Mouse (Mus musculus) liver, embryonic 11.5 days (tissue): ENCODE data around the gene Sh3pxd2a. TPM values are rescaled to one million over a fixed set of nuclear protein-coding genes. Genes with fewer than 3 reads are reported as not detected.

Experiments
- ATAC-seq: fragments of 200-750 bp; cut with Nextera tagmentation; replicated peaks from 2 replicates; pipeline ENCODE4 v1.8.0; 2017; ENCODE audit warnings: moderate number of reproducible peaks, mild to moderate bottlenecking, moderate TSS enrichment, moderate library complexity; ENCODE audit not compliant: low FRiP score
- DNase-seq: peaks from one replicate; pipeline ENCODE4 v3.0.0-alpha.2; 2017; ENCODE audit warnings: low spot score
- H3K27ac ChIP-seq: fragments of 300-500 bp; sonication (generic); 2 replicates; pipeline ENCODE4 v1.5.1; 2014; ENCODE audit warnings: mild to moderate bottlenecking, low read depth, low read length, control low read depth
- H3K27me3 ChIP-seq: fragments of 300-500 bp; sonication (generic); replicated peaks from 2 replicates; pipeline ENCODE4 v1.6.1; 2014; ENCODE audit warnings: low read length, mixed read lengths; ENCODE audit not compliant: control insufficient read depth, insufficient read depth
- H3K36me3 ChIP-seq: fragments of 300-500 bp; sonication (generic); 2 replicates; pipeline ENCODE4 v1.6.1; 2014; ENCODE audit warnings: mild to moderate bottlenecking, low read length, moderate library complexity, mixed read lengths; ENCODE audit not compliant: control insufficient read depth, insufficient read depth
- H3K4me1 ChIP-seq: fragments of 300-500 bp; sonication (generic); replicated peaks from 2 replicates; pipeline ENCODE4 v1.6.1; 2014; ENCODE audit warnings: low read length, mixed read lengths; ENCODE audit not compliant: control insufficient read depth, insufficient read depth
- H3K4me2 ChIP-seq: fragments of 300-500 bp; sonication (generic); 2 replicates; pipeline ENCODE4 v1.6.1; 2014; ENCODE audit warnings: mild to moderate bottlenecking, control low read depth, moderate library complexity
- H3K4me3 ChIP-seq: fragments of 300-500 bp; sonication (generic); 2 replicates; pipeline ENCODE4 v1.5.1; 2014; ENCODE audit warnings: low read depth, low read length, control low read depth
- H3K9ac ChIP-seq: fragments of 300-500 bp; sonication (generic); 2 replicates; pipeline ENCODE4 v1.6.1; 2014; ENCODE audit warnings: low read depth, low read length, control low read depth
- H3K9me3 ChIP-seq: fragments of 300-500 bp; sonication (generic); 2 replicates; pipeline ENCODE4 v1.6.1; 2016; ENCODE audit warnings: low read length, inconsistent platforms, mixed read lengths; ENCODE audit not compliant: control insufficient read depth
- WGBS: fragments of 180-500 bp; shearing (Covaris S2); extraction: QIAGEN DNeasy Blood & Tissue Kit; methylation state at CpG from one replicate; pipeline ENCODE4 v1.1.7; 2014; 5-methylcytosine and 5-hydroxymethylcytosine counted together
- polyA plus RNA-seq: library from polyadenylated mRNA; unstranded; fragments of >200 nt; fragmentation: Nextera tagmentation; extraction: Ambion mirVana; gene quantifications from 2 replicates; pipeline ENCODE4 v1.2.1, GENCODE M21; 2014

Sh3pxd2a gene
- polyA plus RNA-seq, 1 experiment from 2014 or later, result 3.6 TPM

- peaks cover 18% of the 10 kb centered on the region; the same call in 1 of the 2 replicates for H3K4me1 ChIP-seq
- H3K9me3 ChIP-seq, result no peaks in the 10 kb centered on the region
- H3K27me3 ChIP-seq, result no peaks in the 10 kb centered on the region
- H3K4me3 ChIP-seq, result no peak overlapping the region
- 0 out of 2 replicates have a peak overlapping the region, but pooled peaks have one; percentile 25 for H3K9ac ChIP-seq
- H3K36me3 ChIP-seq, result no peaks in the 10 kb centered on the region
- no peak overlapping the region for H3K4me2 ChIP-seq
- ATAC-seq (no peak), DNase-seq (no peak)
- 51% methylated on average over 5 of the region's 5 CpGs for WGBS
- H3K27ac ChIP-seq, result no peak overlapping the region; the same call in 1 of the 2 replicates
Measured at GRCm38 (mm10) chr19:47325881-47326280, 138.3 kb downstream of the Sh3pxd2a start.

- ATAC-seq, result no peak
- peaks cover 29% of the 10 kb centered on the region; the same call in 1 of the 2 replicates for H3K4me1 ChIP-seq
Measured at GRCm38 (mm10) chr19:47323096-47323849, 140.9 kb downstream of the Sh3pxd2a start.

GRCm38 (mm10) chr19:47320331-47320668 is 143.9 kb downstream of the Sh3pxd2a start:
- 41% methylated on average over 8 of the region's 8 CpGs for WGBS
- no peak for ATAC-seq

More at GRCm38 (mm10) chr19:47323096-47323849, 140.9 kb downstream of the Sh3pxd2a start:
- 79% methylated on average over 11 of the region's 11 CpGs for WGBS
- no peak overlapping the region for H3K27ac ChIP-seq
- H3K27me3 ChIP-seq, result no peaks in the 10 kb centered on the region
- no peaks in the 10 kb centered on the region for H3K9me3 ChIP-seq
- H3K36me3 ChIP-seq, result no peaks in the 10 kb centered on the region
- no peak overlapping the region for H3K9ac ChIP-seq
- H3K4me3 ChIP-seq, result no peak overlapping the region
- DNase-seq, result no peak
- no peak overlapping the region for H3K4me2 ChIP-seq

GRCm38 (mm10) chr19:47319521-47320330 is 144.5 kb downstream of the Sh3pxd2a start:
- Histone ChIP-seq H3K4me1 (peaks cover 38% of the 10 kb centered on the region), H3K27ac (peak overlapping the region; percentile 19; the same call in 1 of the 2 replicates), H3K4me3 (no peak overlapping the region), H3K9me3 (no peaks in the 10 kb centered on the region), H3K9ac (no peak overlapping the region), H3K4me2 (peak overlapping the region; percentile 19; the same call in 1 of the 2 replicates), H3K36me3 (no peaks in the 10 kb centered on the region), H3K27me3 (peaks cover 6% of the 10 kb centered on the region)
- no peak for DNase-seq
- ATAC-seq, result no peak
- 60% methylated on average over 10 of the region's 10 CpGs for WGBS

More at GRCm38 (mm10) chr19:47320331-47320668, 143.9 kb downstream of the Sh3pxd2a start:
- H3K4me2 ChIP-seq, result peak overlapping the region; percentile 19; the same call in 1 of the 2 replicates
- peaks cover 32% of the 10 kb centered on the region; the same call in 1 of the 2 replicates for H3K4me1 ChIP-seq
- H3K4me3 ChIP-seq, result no peak overlapping the region
- no peak for DNase-seq
- H3K27me3 ChIP-seq, result peaks cover under 1% of the 10 kb centered on the region; the same call in 1 of the 2 replicates
- no peaks in the 10 kb centered on the region for H3K36me3 ChIP-seq
- H3K9ac ChIP-seq, result no peak overlapping the region
- no peaks in the 10 kb centered on the region for H3K9me3 ChIP-seq
- H3K27ac ChIP-seq, result 0 out of 2 replicates have a peak overlapping the region, but pooled peaks have one; percentile 19

GRCm38 (mm10) chr19:47319061-47319460 is 145.1 kb downstream of the Sh3pxd2a start:
- Histone ChIP-seq H3K4me3 (no peak overlapping the region), H3K9ac (no peak overlapping the region), H3K9me3 (no peaks in the 10 kb centered on the region), H3K4me1 (peaks cover 44% of the 10 kb centered on the region), H3K27ac (no peak overlapping the region), H3K36me3 (no peaks in the 10 kb centered on the region), H3K4me2 (no peak overlapping the region), H3K27me3 (peaks cover 13% of the 10 kb centered on the region)
- 84% methylated on average over 8 of the region's 8 CpGs for WGBS
- DNase-seq, result no peak
- no peak for ATAC-seq

- Histone ChIP-seq H3K27ac (no peak overlapping the region), H3K4me2 (no peak overlapping the region)
Measured at GRCm38 (mm10) chr19:47317063-47317938, 146.9 kb downstream of the Sh3pxd2a start.

GRCm38 (mm10) chr19:47316288-47317062 is 147.7 kb downstream of the Sh3pxd2a start:
- no peak for ATAC-seq
- no peak overlapping the region for H3K4me3 ChIP-seq
- peaks cover 48% of the 10 kb centered on the region for H3K4me1 ChIP-seq
- H3K27ac ChIP-seq, result no peak overlapping the region
- WGBS, result 77% methylated on average over 19 of the region's 19 CpGs
- no peaks in the 10 kb centered on the region for H3K9me3 ChIP-seq
- DNase-seq, result no peak
- no peaks in the 10 kb centered on the region for H3K36me3 ChIP-seq
- H3K27me3 ChIP-seq, result peaks cover 18% of the 10 kb centered on the region
- H3K9ac ChIP-seq, result no peak overlapping the region
- H3K4me2 ChIP-seq, result no peak overlapping the region

More at GRCm38 (mm10) chr19:47317063-47317938, 146.9 kb downstream of the Sh3pxd2a start:
- no peak overlapping the region for H3K4me3 ChIP-seq
- peaks cover 50% of the 10 kb centered on the region for H3K4me1 ChIP-seq
- H3K9me3 ChIP-seq, result no peaks in the 10 kb centered on the region
- peaks cover 18% of the 10 kb centered on the region for H3K27me3 ChIP-seq
- ATAC-seq, result no peak
- no peaks in the 10 kb centered on the region for H3K36me3 ChIP-seq
- no peak overlapping the region for H3K9ac ChIP-seq
- 70% methylated on average over 15 of the region's 15 CpGs for WGBS
- DNase-seq, result no peak
